Mouse (Mus musculus) kidney, adult 9 months (tissue): ENCODE measurements at regions not wholly inside any gene's neighbourhood (a gene's known extent, or its start where the extent isn't known, plus 50 kb on each side); places are given as distances from the start of the nearest gene placed in this dataset.

ENCODE experiments used
- DNase-seq: peaks from one replicate; pipeline ENCODE4 v3.0.0; 2022

DNA sequence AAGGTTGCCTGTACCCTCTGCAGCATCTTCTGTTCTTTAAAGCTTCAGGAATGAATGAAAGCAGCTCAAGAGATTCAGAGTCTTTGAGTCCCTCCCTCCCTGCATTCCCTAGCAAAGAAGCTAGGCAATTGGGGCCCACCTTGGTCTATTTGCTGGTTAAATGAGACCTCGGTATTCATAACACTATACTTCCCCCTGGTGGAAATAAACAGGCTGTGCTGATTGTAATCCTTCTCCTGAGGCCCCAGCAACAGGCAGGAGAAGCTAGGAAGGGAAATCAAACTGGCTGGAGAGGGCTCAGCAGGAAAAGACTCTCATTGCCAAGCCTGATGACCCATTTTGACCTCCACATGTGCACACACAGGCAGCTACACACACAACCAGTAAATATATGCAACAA lies 137.1 kb downstream of the Sh3bp4 start:
- DNase-seq, result no peak

DNA sequence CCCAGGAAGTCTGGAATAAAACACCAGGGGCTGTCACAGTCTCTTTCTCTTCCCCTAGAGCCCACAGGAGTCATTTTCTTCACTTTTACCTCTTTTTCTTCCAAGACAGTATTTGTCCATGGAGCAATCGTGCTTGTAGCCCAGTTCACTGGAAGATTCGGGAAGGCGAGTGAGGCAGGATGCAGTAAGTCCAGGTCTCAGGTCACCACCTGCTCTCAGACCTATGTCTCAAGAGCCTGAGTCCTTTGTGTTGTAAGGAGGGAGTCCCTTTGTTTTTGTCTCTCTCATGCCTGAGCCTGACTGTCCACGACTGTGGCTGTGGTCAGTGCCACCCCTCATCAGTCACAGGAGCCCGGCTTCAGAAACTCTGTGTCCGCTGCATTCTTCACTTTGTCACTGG lies 140.9 kb downstream of the Sh3bp4 start:
- no peak for DNase-seq

DNA sequence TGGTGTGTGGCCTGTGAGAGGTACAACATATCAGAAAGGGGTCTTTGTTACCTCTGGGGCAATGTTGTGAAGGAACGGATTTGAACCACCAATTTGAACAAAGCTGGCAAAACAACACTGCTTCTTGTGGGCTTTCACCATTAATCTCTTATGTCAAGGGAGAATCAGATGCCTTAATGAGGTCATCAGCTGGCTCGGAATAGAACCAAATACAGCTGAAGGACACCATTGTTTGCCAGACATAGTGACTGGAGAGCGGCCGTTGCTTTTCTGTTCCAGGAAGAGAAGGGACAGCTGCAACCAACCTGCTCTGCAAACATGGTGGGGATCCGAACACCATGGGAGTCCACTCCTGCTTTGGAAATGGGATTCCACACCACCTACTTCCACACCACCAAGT lies 158.2 kb downstream of the Sh3bp4 start:
- no peak for DNase-seq

DNA sequence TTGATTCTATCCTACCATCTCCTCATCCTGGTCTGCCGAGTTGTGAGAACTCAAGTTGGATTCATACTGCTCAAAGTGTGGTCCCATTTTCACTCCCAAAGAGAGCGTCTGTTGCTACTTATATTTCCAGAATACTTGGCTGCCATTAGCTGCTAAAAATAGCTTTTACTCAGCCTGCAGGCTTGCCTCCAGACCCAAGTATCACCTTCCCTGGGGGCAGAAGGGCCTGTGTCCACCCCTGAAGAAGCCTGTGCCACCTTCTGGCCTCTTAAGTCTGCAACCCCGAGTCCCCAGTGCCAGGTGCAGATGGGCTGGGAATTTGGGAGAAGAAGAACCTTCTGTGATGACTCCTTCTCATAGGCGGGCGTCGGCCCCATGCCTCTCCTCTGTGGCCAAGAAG lies 161.5 kb downstream of the Sh3bp4 start:
- DNase-seq, result no peak

DNA sequence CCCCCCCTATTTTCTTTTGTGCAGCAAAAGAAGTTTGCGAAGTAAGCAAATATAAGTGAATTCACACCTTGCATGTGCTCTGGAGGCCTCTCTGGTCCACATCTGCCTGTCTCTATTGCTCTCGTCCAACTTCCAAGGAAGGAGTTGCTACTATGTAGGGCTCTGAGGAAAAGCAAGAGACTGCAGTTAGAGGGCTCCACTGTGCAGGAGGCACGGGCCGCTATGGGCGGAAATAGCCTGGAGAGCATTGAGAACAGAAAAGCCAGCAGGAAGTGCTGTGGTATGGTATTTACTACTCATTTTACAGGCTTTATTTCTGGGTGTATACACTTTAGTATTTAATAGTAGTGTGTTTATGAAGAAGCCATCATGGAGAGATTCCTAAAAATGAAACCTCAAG lies 162.2 kb downstream of the Sh3bp4 start:
- no peak for DNase-seq

DNA sequence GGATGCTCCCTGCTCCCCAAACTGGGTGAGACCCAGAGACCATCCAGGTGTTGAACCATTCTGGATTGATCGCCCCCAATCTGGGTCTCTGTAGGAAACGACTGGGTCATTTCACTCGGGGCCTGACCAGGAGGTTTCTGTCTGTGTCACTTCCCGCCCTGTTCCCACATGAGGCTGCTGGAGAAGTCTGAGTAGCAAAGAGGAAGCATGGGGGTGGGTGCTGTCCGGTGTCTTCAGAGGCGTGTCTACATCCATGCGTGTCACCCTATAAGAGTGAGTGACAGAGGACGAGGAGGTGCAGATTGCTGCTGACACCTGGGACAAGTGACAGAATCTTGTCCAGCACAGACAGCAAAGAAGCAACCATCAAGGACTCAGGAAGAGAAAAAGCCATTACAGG lies 164.7 kb downstream of the Sh3bp4 start:
- peak; percentile 17 for DNase-seq

DNA sequence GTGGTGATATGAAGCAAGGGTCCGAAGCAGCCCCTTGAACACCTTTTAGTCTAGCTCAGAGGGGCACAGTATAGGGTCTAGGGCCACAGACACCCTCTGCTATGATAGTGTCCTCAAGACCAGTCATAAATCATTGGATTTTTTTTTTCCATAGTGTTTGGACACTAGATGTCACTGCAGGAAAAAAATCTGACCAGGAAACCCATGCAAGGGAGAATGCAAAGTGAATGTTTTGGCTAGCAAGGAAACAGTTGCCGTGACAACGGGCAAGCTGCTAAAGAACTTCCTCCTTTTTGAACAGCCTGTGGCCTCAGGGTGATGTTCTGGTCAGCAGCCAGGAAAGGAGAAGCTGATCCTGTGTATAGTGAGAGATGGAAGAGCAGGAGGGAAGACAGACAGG lies 165.1 kb downstream of the Sh3bp4 start:
- peak; percentile 87 for DNase-seq

DNA sequence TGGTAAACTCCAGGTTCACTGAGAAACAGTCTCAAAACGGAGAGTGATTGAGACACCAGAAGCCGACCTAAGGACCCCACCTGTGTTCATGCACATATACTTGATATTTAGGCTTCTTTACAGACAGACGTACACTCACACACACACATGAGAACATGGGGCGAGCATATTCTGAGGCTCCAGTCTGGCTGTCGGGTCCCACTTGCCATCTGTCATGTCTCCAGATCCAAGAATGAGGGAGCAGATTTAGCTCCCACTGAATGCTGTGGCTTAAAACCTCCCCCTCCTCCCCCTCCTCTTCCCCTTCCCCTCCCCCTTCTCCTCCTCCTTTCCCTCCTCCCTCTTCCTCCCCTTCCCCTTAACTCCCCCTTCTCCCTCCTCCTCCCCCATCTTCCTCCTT lies 167.5 kb downstream of the Sh3bp4 start:
- DNase-seq, result no peak

DNA sequence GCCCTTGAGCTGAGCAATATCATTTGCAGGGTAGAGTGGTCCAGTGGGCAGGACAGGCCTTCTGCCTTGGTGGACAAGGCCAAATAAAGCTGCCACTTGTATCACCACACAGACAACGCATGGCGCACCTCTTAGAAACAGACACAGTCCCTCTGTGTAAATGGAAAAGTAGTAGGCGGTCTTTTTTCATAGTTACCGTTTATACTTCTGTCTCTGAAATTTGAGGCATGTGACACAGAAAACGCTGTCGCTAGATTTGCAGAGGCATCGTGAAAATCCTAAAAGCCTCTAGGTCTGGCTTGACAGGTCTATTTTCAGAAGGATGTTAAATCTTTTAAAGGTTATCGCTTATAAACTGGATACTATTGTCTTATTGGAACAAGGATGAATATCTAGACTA lies 174.4 kb downstream of the Sh3bp4 start:
- no peak for DNase-seq

DNA sequence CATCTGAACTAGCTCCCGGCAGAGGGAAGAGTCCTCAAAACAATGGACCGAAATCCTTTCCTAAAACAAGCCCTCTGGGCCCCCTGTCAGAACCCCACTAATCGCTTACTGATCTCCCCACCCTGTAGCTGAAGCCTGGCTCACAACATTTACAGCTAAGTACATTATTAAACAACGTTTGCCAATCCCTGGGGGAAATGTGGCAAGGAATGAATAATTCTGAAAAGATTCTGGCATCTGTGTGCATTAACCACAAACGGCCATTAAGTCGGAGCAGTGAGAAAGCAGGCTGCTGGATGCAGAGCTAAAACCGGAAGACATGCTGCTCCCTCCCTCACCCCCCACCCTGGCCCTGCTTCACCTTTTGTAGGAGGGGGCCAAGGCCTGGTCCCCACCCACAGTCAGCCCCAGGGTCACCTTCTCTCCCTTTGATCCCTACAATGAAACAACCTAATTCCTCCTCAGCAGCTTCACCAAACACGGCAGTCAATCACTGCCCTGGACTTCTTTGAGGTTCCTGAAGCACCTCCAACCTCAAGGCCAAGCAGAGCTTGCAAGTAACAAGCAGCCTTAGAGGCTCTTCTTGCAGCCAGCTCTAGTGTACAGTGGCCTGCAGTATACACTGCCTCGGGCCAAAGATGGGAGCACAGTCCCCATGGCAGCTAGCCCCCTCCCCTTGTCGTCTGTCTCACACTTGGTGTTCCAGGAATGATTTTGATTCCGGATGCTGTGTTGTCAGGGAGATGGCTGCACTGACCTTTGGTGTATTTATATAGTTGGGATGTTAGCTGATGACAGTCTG lies 175.2 kb downstream of the Sh3bp4 start:
- no peak for DNase-seq

DNA sequence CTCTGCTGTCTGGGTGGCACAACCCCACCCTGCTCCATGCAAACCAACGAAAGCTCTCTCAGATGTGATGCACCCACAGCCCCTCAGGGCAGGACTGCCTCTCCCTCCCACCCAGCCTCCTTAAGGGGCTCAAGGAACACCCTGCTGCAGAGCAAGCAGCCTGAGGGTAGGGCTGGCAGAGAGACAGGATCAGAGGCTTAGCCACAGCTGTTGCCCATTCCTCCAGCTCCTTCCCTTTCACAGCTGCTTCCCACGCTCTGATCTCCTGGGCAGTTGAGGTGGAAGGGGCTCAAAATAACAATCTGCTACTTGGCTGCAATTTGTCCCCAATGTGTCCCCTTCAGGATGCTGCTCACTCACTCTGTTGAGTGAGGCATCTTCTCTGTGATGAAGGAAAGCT lies 181.5 kb downstream of the Sh3bp4 start:
- no peak for DNase-seq

DNA sequence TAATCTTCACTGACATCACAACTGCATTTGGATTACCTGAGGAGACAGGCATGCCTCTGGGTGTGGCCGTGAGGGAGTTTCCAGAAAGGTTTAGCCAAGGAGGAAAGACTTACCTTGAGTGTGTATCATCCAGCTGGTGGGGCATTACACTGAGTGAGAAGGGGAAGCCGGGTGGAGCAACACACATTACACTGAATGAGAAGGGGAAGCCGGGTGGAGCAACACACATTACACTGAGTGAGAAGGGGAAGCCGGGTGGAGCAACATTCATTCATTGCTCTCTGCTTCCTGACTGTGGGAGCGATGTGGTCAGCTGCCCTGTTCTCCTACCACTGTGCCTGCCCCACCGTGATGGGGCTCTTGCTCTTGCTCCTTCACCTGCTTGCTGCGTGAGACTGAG lies 182.3 kb downstream of the Sh3bp4 start:
- no peak for DNase-seq

DNA sequence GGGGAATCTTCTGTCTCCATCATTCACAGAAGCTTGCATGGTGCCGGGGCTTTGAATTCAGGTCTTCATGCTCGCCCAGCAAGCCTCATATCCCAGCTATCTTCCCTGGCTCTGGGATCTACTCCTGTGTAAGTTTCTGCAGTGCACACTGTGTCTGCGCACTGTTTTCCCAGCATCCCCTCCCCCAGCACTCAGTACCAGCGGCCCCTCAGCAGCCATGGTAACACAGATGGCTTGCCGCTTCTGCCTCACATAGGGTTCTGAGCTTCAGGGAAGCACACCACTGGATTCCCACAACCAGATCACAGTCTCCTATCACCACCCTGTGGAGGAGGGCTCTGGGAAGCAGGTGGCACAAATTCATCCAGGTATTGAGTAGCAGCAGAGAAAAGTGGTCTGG lies 187.7 kb downstream of the Sh3bp4 start:
- no peak for DNase-seq

DNA sequence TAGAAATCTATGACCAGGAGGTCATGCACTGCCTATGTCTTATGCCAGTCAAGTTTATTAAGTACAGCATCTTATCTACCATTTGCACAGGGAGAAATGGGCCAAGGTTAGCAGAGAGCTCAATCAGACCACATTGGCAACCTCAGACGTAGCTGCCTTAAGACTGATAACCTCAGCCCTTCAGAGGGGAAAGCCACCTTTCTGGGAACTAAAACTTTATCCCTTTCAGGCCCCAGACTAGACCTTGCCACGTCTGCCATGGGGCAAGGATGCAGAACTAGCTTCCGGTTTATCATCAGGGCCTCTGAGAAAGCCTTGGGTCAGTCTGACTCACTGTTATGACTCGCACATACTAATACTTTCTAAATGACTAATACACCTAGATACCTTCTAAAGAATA lies 188.8 kb upstream of the Agap1 start:
- no peak for DNase-seq

DNA sequence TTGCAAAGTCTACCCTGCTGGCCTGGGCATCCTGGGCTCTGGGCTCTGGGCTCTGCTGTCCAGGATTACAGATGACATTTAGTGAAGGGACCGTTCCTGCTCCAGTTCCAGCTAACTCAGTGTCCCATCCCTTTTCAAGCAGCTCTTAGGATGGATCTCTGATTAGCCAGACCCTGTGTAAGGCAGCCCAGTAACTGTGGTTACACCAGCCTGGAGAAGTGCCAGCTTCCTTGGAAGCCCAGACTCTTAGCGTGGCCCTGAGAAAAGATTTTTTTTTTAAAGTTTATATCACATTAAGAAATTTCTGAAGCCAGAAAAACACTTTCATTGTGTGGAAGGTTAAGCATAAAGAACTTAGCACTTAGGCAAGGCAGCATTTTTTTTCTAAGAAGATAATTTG lies 185.8 kb upstream of the Agap1 start:
- DNase-seq, result no peak

DNA sequence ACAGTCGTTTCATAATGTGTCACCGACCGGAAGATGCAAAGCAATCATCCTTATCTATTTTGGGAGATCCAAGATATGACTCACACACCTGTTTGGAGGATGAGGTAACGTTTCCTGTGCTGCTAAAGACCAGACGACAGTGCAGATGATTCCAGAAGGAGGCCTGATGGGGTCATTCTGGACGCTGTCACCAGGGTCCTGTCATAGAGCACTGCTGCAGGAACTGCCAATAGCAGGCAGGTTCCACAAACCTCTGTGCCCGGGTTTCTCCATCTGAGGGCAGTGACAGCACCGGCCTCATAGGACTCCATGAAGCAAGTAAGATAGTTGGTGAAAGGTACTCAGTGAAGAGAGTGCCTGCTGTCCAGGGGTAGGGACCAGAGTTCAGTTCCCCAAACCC lies 182.9 kb upstream of the Agap1 start:
- no peak for DNase-seq

DNA sequence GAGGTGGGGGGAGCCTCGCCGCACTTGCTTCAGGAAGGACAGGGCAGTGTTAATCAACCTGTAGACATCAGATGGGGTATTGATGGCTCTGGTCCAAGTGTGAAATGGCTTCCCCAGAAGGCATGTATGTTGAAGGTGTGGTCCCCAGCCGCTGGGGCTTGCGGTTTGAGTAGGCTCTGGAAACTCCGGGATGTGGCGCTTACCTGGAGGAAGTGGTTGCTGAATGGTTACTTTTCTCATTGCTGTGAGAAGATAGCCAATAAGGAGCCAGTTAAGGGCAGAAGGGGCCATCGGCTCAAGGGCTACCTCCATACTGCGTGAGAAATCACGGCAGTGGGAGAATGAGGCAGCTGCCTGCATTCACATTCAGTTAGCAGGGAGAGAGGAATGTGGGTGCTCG lies 181.6 kb upstream of the Agap1 start:
- no peak for DNase-seq

DNA sequence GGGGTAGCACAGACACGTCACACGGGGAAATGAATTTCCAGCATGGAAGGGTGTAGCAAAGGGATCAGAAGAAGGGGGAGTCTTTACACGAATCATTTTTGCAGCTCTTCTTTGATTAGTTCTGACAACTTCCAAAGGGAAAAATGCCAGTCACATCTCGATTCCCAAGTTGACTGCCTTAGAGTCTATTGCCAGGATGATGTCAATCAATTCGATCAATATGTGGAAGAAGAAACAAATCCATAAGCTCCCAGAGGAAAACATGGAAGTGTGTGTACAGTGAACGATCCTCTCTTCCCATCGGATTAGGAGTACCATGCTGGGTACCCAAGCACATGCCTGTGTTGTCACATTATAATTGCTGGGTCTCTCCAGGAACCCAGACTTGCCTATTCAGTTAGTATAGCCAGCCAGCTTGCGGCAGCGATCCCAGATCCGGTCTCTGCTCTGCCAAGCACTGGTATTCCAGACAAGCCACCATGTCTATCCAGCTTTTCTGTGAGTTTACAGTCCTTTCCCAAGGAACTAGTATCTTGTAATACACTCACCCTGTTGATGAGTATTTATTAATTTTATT lies 180.7 kb upstream of the Agap1 start:
- DNase-seq, result no peak

DNA sequence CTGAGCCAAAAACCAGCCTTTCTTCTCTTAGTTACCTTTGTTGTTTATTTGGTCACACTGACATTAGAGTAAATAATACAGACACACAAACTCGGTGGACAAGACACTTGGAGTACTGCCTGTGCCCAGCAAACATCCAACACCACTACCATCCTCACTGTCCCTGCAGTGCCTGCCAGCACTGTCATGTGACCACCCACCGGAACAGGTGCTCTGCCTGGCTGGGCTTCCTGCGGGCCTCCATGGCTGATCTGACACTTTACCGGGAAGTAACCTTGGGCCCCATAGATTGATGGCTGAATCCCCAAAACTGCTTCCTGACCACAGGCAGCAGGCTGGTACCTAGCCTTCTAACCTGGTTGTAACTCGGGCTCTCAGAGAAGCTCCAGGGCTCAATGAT lies 175.2 kb upstream of the Agap1 start:
- no peak for DNase-seq

DNA sequence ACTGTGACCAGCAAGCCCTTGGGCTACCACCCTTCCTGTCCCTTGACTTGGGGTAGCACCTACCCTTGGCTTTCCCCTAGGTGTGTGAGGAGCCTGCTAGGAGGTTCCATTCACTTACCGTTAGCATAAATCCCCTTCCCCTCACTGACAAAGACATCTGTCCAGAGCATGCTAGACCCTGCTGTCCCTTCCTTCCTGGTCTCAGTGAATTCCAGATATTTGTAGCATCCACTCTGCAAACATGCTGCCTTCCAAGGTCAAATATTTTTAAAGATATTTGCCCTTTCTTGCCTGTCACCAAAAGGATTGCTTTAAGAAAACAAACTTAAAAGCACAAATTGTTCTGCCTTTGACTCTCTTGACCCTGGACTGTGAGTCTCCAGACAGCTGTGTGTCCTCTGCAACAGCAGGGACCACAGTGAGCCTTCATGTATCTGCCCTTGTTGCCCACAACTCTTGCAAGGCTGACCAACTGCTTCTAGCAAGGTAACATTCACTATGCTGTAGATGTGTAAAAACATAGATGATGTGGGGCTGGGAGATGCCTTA lies 173.4 kb upstream of the Agap1 start:
- peak; percentile 49 for DNase-seq

DNA sequence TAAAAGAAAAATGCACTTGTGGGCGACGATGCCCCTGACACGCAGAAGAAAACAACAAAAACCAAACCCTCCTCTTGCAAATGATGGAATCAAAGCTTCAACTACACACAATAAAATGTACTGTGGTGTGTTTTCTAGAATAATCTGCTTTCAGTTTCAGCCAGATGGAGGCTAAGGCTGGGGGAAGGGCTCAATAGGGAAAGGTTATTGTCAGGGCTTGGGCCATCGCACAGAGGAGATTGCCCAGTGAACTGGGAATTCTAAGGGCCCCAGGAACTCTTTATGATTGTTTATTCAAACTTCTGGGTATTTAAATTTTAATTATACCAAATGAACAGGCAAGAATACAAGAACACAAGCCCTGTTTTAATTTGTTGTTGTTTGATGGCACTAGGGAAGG lies 169.6 kb upstream of the Agap1 start:
- DNase-seq, result no peak

DNA sequence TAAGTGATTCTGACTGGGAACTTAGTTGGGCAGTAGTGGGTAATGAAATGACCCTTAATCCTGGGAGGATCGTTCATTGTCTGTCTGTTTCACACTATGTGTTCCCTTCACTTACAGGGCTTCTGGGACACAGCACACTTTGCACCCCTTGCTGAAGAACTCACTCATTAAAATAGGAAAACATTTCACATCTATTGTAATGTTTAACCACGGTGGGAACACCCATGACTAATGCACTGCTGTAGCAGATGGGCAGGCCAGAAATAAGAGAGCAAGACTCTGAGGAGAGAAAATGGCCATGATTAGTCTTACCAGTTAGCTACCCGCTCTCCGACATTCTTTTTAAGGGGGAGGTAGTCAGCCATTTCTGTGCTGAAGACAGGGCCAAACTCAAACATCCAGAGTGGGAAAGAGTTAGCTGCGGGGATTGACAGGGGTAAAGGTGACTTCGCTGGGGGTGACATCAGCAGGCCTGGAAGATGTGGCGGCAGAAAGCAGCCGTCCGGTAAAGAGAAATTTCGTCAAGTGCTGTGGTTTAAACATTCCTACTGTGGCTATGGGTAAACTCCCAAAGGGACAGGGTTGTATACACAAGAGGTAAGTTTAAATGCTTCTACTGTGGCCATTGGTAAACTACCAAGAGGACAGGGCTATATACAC lies 167.3 kb upstream of the Agap1 start:
- peak; percentile 79 for DNase-seq

DNA sequence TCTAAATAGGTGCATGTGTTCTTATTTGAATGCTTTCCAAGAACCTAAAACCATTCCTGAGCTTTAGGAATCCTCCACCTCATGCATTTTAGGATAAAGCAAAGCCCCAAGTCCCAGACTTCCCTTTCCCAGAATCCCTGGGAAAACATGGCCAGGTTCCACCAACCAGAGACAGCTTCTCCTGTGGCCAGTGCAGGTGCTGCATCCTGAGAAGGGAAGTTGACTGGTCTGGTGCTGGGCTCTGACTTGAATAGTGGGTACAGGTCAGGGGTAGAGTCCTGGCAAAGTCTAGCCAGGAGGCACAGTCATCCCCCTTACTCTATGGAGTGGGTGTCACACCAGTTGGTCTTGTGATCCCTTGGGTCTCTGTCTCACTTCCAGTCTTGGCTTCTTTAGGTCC lies 166.6 kb upstream of the Agap1 start:
- DNase-seq, result no peak

DNA sequence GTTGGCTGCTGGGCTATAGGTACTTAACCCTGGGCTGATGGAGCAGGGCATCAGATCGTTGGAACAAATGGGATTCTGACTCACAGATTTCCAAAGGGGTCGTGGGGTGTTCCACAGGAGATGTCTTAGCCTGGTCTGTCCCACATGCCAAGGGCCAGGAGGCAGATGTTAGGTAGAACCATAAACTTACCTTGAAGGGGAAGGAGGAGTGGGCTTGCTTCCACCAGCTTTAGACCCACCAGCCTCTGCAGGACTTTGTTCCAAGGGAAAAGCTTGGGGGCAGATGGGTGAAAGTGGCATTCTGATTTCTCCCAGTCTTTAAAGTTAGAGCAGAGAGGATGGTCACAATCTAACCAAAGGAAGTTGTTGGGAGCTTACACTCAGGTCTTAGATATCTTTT lies 165.7 kb upstream of the Agap1 start:
- DNase-seq, result no peak
